Mouse (Mus musculus): Measurements from ENCODE around the gene Ptcd2. TPM values are rescaled to one million over a fixed set of nuclear protein-coding genes. Genes with fewer than 3 reads are reported as not detected.

Ptcd2 gene
- polyA plus RNA-seq, 2 experiments = 24.0 to 41.3 TPM

GRCm38 (mm10) chr13:99386341-99386740 lies 41.8 kb upstream of the Ptcd2 start:
- no peak overlapping the region for H3K4me2 ChIP-seq (replicated peaks; ENCODE audit: low read depth, low read length, severe bottlenecking)
- H3K9me3 ChIP-seq (ENCODE audit: control insufficient read depth, low read length) = no peaks in the 10 kb centered on the region
- TF ChIP-seq POLR2A (IDR thresholded peaks at IDR 0.05; ENCODE audit: borderline replicate concordance, extremely low read depth, insufficient read depth, insufficient read length) = no peak
- H3K4me3 ChIP-seq (replicated peaks; ENCODE audit: low read length) = no peak overlapping the region
- peaks cover under 1% of the 10 kb centered on the region; the same call in 1 of the 2 replicates for H3K36me3 ChIP-seq (ENCODE audit: control insufficient read depth, insufficient read depth, low read length)
- H3K27me3 ChIP-seq (ENCODE audit: control insufficient read depth, insufficient read depth, low read length) = no peaks in the 10 kb centered on the region
- WGBS = 83% methylated on average over 7 of the region's 7 CpGs
- ATAC-seq (ENCODE audit: low FRiP score, low read depth) = no peak
- no peak overlapping the region for H3K9ac ChIP-seq (ENCODE audit: low read depth, low read length, severe bottlenecking)
- H3K27ac ChIP-seq (replicated peaks; ENCODE audit: low read depth, low read length) = no peak overlapping the region
- no peak for DNase-seq (ENCODE audit: low spot score)
- 0 out of 2 replicates have a peak, but pooled peaks cover 5% of the 10 kb centered on the region for H3K4me1 ChIP-seq (ENCODE audit: control insufficient read depth, insufficient read depth, low read length)

- WGBS = 71% methylated on average over 6 of the region's 6 CpGs
- Histone ChIP-seq H3K9ac (ENCODE audit: low read depth, low read length, severe bottlenecking) (no peak overlapping the region), H3K36me3 (ENCODE audit: control insufficient read depth, insufficient read depth, low read length) (peaks cover 3% of the 10 kb centered on the region; the same call in 1 of the 2 replicates), H3K4me1 (ENCODE audit: control insufficient read depth, insufficient read depth, low read length) (0 out of 2 replicates have a peak, but pooled peaks cover 5% of the 10 kb centered on the region), H3K9me3 (ENCODE audit: control insufficient read depth, low read length) (no peaks in the 10 kb centered on the region), H3K4me2 (replicated peaks; ENCODE audit: low read depth, low read length, severe bottlenecking) (no peak overlapping the region), H3K4me3 (replicated peaks; ENCODE audit: low read length) (no peak overlapping the region), H3K27ac (replicated peaks; ENCODE audit: low read depth, low read length) (no peak overlapping the region), H3K27me3 (ENCODE audit: control insufficient read depth, insufficient read depth, low read length) (no peaks in the 10 kb centered on the region)
- no peak for TF ChIP-seq POLR2A (IDR thresholded peaks at IDR 0.05; ENCODE audit: borderline replicate concordance, extremely low read depth, insufficient read depth, insufficient read length)
- DNase-seq (ENCODE audit: low spot score) (no peak), ATAC-seq (ENCODE audit: low FRiP score, low read depth) (no peak)
These were observed 41.4 kb upstream of the Ptcd2 start for GRCm38 (mm10) chr13:99385911-99386310.

GRCm38 (mm10) chr13:99384555-99385203 lies 40.2 kb upstream of the Ptcd2 start:
- H3K27ac ChIP-seq (replicated peaks; ENCODE audit: low read depth, low read length) = no peak overlapping the region
- no peak for ATAC-seq (ENCODE audit: low FRiP score, low read depth)
- TF ChIP-seq POLR2A (IDR thresholded peaks at IDR 0.05; ENCODE audit: borderline replicate concordance, extremely low read depth, insufficient read depth, insufficient read length) = no peak

DNA sequence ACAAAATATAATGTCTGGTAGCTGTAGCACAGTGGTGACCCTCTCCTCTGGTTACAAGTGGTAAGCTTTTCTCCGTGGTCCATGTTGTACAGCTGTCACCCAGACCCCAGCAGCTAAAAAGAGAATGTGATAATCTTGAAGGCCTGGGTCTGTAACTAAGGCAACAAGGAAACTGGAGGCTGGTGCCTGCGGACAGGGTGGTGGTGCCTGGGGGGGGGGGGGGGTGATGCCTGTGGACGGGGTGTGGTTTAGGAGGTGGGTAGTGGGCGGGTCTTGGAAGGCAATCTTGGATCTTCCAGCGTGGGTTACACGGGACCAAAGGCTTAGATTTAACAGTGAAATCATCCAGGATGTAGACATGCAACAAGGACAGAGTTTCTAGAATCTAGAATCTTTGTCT lies 37.9 kb upstream of the Ptcd2 start:
- H3K4me3 ChIP-seq (replicated peaks; ENCODE audit: low read length) = no peak overlapping the region

More at GRCm38 (mm10) chr13:99384555-99385203, 40.2 kb upstream of the Ptcd2 start:
- no peak for DNase-seq (ENCODE audit: low spot score)
- H3K9me3 ChIP-seq (ENCODE audit: control insufficient read depth, low read length) = no peaks in the 10 kb centered on the region
- no peaks in the 10 kb centered on the region for H3K27me3 ChIP-seq (ENCODE audit: control insufficient read depth, insufficient read depth, low read length)
- 79% methylated on average over 7 of the region's 7 CpGs for WGBS
- H3K4me1 ChIP-seq (ENCODE audit: control insufficient read depth, insufficient read depth, low read length) = 0 out of 2 replicates have a peak, but pooled peaks cover 5% of the 10 kb centered on the region
- no peak overlapping the region for H3K4me2 ChIP-seq (replicated peaks; ENCODE audit: low read depth, low read length, severe bottlenecking)
- H3K36me3 ChIP-seq (ENCODE audit: control insufficient read depth, insufficient read depth, low read length) = peaks cover 8% of the 10 kb centered on the region
- no peak overlapping the region for H3K9ac ChIP-seq (ENCODE audit: low read depth, low read length, severe bottlenecking)
- no peak overlapping the region for H3K4me3 ChIP-seq (replicated peaks; ENCODE audit: low read length)

GRCm38 (mm10) chr13:99378223-99378622 lies 33.7 kb upstream of the Ptcd2 start:
- H3K4me3 ChIP-seq (replicated peaks; ENCODE audit: low read length) = no peak overlapping the region
- no peaks in the 10 kb centered on the region for H3K9me3 ChIP-seq (ENCODE audit: control insufficient read depth, low read length)
- 91% methylated on average over 1 of the region's 1 CpGs for WGBS
- no peak for TF ChIP-seq POLR2A (IDR thresholded peaks at IDR 0.05; ENCODE audit: borderline replicate concordance, extremely low read depth, insufficient read depth, insufficient read length)
- H3K9ac ChIP-seq (ENCODE audit: low read depth, low read length, severe bottlenecking) = no peak overlapping the region
- H3K27ac ChIP-seq (replicated peaks; ENCODE audit: low read depth, low read length) = no peak overlapping the region
- H3K4me1 ChIP-seq (ENCODE audit: control insufficient read depth, insufficient read depth, low read length) = peaks cover 7% of the 10 kb centered on the region; the same call in 1 of the 2 replicates
- H3K4me2 ChIP-seq (replicated peaks; ENCODE audit: low read depth, low read length, severe bottlenecking) = no peak overlapping the region
- H3K36me3 ChIP-seq (ENCODE audit: control insufficient read depth, insufficient read depth, low read length) = peaks cover 8% of the 10 kb centered on the region
- DNase-seq (ENCODE audit: low spot score) (no peak), ATAC-seq (ENCODE audit: low FRiP score, low read depth) (no peak)
- H3K27me3 ChIP-seq (ENCODE audit: control insufficient read depth, insufficient read depth, low read length) = no peaks in the 10 kb centered on the region

More for the DNA sequence above, 37.9 kb upstream of the Ptcd2 start:
- DNase-seq (ENCODE audit: low spot score) = no peak
- Histone ChIP-seq H3K27me3 (ENCODE audit: control insufficient read depth, insufficient read depth, low read length) (no peaks in the 10 kb centered on the region), H3K36me3 (ENCODE audit: control insufficient read depth, insufficient read depth, low read length) (peaks cover 8% of the 10 kb centered on the region), H3K27ac (replicated peaks; ENCODE audit: low read depth, low read length) (no peak overlapping the region), H3K9me3 (ENCODE audit: control insufficient read depth, low read length) (no peaks in the 10 kb centered on the region), H3K9ac (ENCODE audit: low read depth, low read length, severe bottlenecking) (no peak overlapping the region), H3K4me1 (ENCODE audit: control insufficient read depth, insufficient read depth, low read length) (no peaks in the 10 kb centered on the region), H3K4me2 (replicated peaks; ENCODE audit: low read depth, low read length, severe bottlenecking) (no peak overlapping the region)
- 50% methylated on average over 6 of the region's 6 CpGs for WGBS
- TF ChIP-seq POLR2A (IDR thresholded peaks at IDR 0.05; ENCODE audit: borderline replicate concordance, extremely low read depth, insufficient read depth, insufficient read length) = no peak
- ATAC-seq (ENCODE audit: low FRiP score, low read depth) = peak; percentile 58
